Mouse (Mus musculus) limb, embryonic 12.5 days (tissue): Measurements from ENCODE around the gene Tmem107. TPM values are rescaled to one million over a fixed set of nuclear protein-coding genes. Genes with fewer than 3 reads are reported as not detected.

Experiments used
- ATAC-seq: fragments of 200-750 bp; cut with Nextera tagmentation; 2 replicates; pipeline ENCODE4 v1.8.0; 2017; ENCODE audit warnings: low read depth, moderate TSS enrichment; ENCODE audit not compliant: insufficient number of reproducible peaks, insufficient read depth, low FRiP score, low TSS enrichment
- H3K27ac ChIP-seq: fragments of 300-500 bp; sonication (generic); 2 replicates; pipeline ENCODE4 v1.5.1; 2016; ENCODE audit warnings: mild to moderate bottlenecking, moderate library complexity
- H3K27me3 ChIP-seq: fragments of 300-500 bp; sonication (generic); 2 replicates; pipeline ENCODE4 v1.6.1; 2016; ENCODE audit warnings: mild to moderate bottlenecking, moderate library complexity
- H3K36me3 ChIP-seq: fragments of 300-500 bp; sonication (generic); 2 replicates; pipeline ENCODE4 v1.6.1; 2016; ENCODE audit warnings: mild to moderate bottlenecking, moderate library complexity
- H3K4me1 ChIP-seq: fragments of 300-500 bp; sonication (generic); replicated peaks from 2 replicates; pipeline ENCODE4 v1.6.1; 2016
- H3K4me2 ChIP-seq: fragments of 300-500 bp; sonication (generic); 2 replicates; pipeline ENCODE4 v1.6.1; 2016; ENCODE audit warnings: mild to moderate bottlenecking, moderate library complexity
- H3K4me3 ChIP-seq: fragments of 300-500 bp; sonication (generic); replicated peaks from 2 replicates; pipeline ENCODE4 v1.5.1; 2016; ENCODE audit warnings: mild to moderate bottlenecking
- H3K9ac ChIP-seq: fragments of 300-500 bp; sonication (generic); replicated peaks from 2 replicates; pipeline ENCODE4 v1.6.1; 2016; ENCODE audit warnings: mild to moderate bottlenecking, moderate library complexity
- H3K9me3 ChIP-seq: fragments of 300-500 bp; sonication (generic); 2 replicates; pipeline ENCODE4 v1.6.1; 2016; ENCODE audit warnings: mild to moderate bottlenecking, moderate library complexity
- WGBS: fragments of 180-500 bp; shearing (Covaris S2); methylation state at CpG from one replicate; pipeline ENCODE4 v1.1.7; 2016; 5-methylcytosine and 5-hydroxymethylcytosine counted together
- polyA plus RNA-seq: library from polyadenylated mRNA; unstranded; fragments of >200 nt; fragmentation: Nextera tagmentation; extraction: Ambion mirVana; gene quantifications from 2 replicates; pipeline ENCODE4 v1.2.1, GENCODE M21; 2016

Gene Tmem107
- polyA plus RNA-seq, 1 experiment from 2014 or later, result 41.0 TPM

GRCm38 (mm10) chr11:69059357-69059974 is 11.1 kb upstream of the Tmem107 start, which contains the start of gene Borcs6:
Gene Borcs6, plus strand, starts transcription at chr11:69059717.
- peaks cover 23% of the 10 kb centered on the region for H3K4me1 ChIP-seq
- H3K9me3 ChIP-seq, result no peaks in the 10 kb centered on the region
- H3K4me2 ChIP-seq, result peak within 1 kb of the TSS; percentile 95
- ATAC-seq, result peak; percentile 92
- H3K27me3 ChIP-seq, result peaks cover 7% of the 10 kb centered on the region; the same call in 1 of the 2 replicates
- peak within 1 kb of the TSS; percentile 83 for H3K27ac ChIP-seq
- WGBS, result under 1% methylated on average over 64 of the region's 64 CpGs
- H3K9ac ChIP-seq, result peak within 1 kb of the TSS; percentile 77
- H3K36me3 ChIP-seq, result no peaks in the 10 kb centered on the region
- peak within 1 kb of the TSS; percentile 90 for H3K4me3 ChIP-seq

- H3K27me3 ChIP-seq, result peaks cover 7% of the 10 kb centered on the region; the same call in 1 of the 2 replicates
- H3K4me1 ChIP-seq, result peaks cover 23% of the 10 kb centered on the region
- no peaks in the 10 kb centered on the region for H3K36me3 ChIP-seq
- H3K4me3 ChIP-seq, result peak overlapping the region; percentile 90
- under 1% methylated on average over 45 of the region's 49 CpGs for WGBS
- H3K9me3 ChIP-seq, result no peaks in the 10 kb centered on the region
- peak overlapping the region; percentile 95 for H3K4me2 ChIP-seq
- peak; percentile 8; the same call in 1 of the 2 replicates for ATAC-seq
- H3K27ac ChIP-seq, result peak overlapping the region; percentile 83
- peak overlapping the region; percentile 77 for H3K9ac ChIP-seq
These were observed 10.6 kb upstream of the Tmem107 start for GRCm38 (mm10) chr11:69059975-69060411.

- H3K4me3 ChIP-seq, result peak overlapping the region; percentile 90
- peaks cover 23% of the 10 kb centered on the region for H3K4me1 ChIP-seq
- H3K4me2 ChIP-seq, result peak overlapping the region; percentile 95
- whole genome bisulfite sequencing, result under 1% methylated on average over 40 of the region's 40 CpGs
- H3K9ac ChIP-seq, result peak overlapping the region; percentile 77
- no peaks in the 10 kb centered on the region for H3K36me3 ChIP-seq
- peak overlapping the region; percentile 83 for H3K27ac ChIP-seq
- no peaks in the 10 kb centered on the region for H3K9me3 ChIP-seq
- H3K27me3 ChIP-seq, result peaks cover 7% of the 10 kb centered on the region; the same call in 1 of the 2 replicates
- ATAC-seq, result no peak
These were observed 10.0 kb upstream of the Tmem107 start for GRCm38 (mm10) chr11:69060448-69061254.

DNA sequence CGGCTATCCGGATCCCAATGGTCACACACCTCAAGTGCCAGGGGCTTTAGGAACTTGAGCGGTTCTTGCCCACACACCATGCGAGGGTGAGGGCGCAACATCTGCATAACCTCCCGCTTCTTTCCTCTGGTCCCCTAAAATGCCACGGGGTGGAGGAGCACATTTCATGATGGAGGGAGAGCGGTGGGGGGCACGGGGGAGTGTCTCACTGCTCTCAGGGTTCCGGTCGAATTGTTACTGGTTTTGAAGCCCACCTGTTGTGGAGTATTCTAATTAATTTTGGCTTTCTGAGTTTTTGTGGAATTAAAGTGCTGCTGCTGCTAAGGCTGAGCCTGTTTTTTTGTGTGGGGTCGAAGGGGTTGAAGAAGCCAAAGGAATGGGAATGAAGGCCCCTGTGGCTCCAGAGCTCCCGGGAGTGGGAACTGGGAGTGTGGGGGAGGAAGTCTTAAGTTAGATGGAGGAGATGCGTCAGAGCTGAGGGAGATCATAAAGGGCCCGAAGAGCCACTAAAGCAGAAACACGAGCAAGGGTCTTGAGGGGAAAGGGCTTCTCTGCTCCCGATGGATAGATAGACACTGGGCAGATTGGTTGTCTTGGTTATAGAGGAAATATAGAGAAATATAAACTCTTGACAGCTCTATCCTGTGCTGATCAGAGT is 9.2 kb upstream of the Tmem107 start:
- Histone ChIP-seq H3K9ac (peak overlapping the region; percentile 77), H3K4me3 (peak overlapping the region; percentile 90), H3K27me3 (peaks cover 11% of the 10 kb centered on the region), H3K4me2 (peak overlapping the region; percentile 95), H3K36me3 (no peaks in the 10 kb centered on the region), H3K4me1 (peaks cover 29% of the 10 kb centered on the region), H3K27ac (no peak overlapping the region), H3K9me3 (no peaks in the 10 kb centered on the region)
- no peak for ATAC-seq
- 8% methylated on average over 17 of the region's 17 CpGs for WGBS

DNA sequence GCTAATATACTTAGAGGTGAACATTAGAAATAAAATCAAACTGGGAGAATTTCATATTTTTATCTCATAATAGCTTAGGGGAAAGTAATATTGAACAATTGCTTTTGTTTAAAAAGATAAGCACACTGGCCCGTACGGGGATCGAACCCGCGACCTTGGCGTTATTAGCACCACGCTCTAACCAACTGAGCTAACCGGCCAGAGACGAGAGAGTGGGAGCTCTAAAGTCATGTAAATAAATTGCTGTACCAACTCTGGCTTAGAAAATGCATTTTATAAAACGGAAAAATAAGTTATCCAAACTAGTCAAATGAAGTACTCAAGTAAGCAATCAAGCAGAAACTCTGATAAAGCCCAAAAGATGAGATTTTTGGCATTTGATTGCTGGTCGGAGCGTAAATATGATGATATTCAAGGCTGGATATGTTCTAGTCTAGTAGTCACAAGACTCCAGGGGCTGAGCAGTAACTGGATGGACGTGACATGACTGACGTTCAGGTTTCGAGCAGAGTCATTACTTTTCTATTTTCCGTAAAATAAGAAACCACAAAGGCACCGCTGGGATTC is 8.3 kb upstream of the Tmem107 start:
- peaks cover 32% of the 10 kb centered on the region for H3K4me1 ChIP-seq
- no peaks in the 10 kb centered on the region for H3K9me3 ChIP-seq
- no peak overlapping the region for H3K9ac ChIP-seq
- H3K27me3 ChIP-seq, result peaks cover 11% of the 10 kb centered on the region
- WGBS, result 1% methylated on average over 17 of the region's 17 CpGs
- 0 out of 2 replicates have a peak overlapping the region, but pooled peaks have one; percentile 25 for H3K27ac ChIP-seq
- no peaks in the 10 kb centered on the region for H3K36me3 ChIP-seq
- peak overlapping the region; percentile 95 for H3K4me2 ChIP-seq
- ATAC-seq, result no peak
- peak overlapping the region; percentile 70 for H3K4me3 ChIP-seq

GRCm38 (mm10) chr11:69062761-69063224 is 7.8 kb upstream of the Tmem107 start:
- Histone ChIP-seq H3K9ac (peak overlapping the region; percentile 44; the same call in 1 of the 2 replicates), H3K4me1 (peaks cover 32% of the 10 kb centered on the region), H3K9me3 (no peaks in the 10 kb centered on the region), H3K4me3 (peak overlapping the region; percentile 70), H3K27me3 (peaks cover 11% of the 10 kb centered on the region), H3K36me3 (no peaks in the 10 kb centered on the region), H3K27ac (peak overlapping the region; percentile 69), H3K4me2 (peak overlapping the region; percentile 95)
- WGBS, result under 1% methylated on average over 19 of the region's 19 CpGs
- ATAC-seq, result 0 out of 2 replicates have a peak, but pooled peaks have one; percentile 21

- no peaks in the 10 kb centered on the region for H3K36me3 ChIP-seq
These were observed 7.0 kb upstream of the Tmem107 start for GRCm38 (mm10) chr11:69063413-69064201.

GRCm38 (mm10) chr11:69064259-69065133 is 6.1 kb upstream of the Tmem107 start:
- Histone ChIP-seq H3K9ac (peak overlapping the region; percentile 70), H3K4me1 (peaks cover 25% of the 10 kb centered on the region), H3K36me3 (no peaks in the 10 kb centered on the region), H3K27me3 (peaks cover 11% of the 10 kb centered on the region), H3K9me3 (no peaks in the 10 kb centered on the region), H3K4me3 (peak overlapping the region; percentile 70), H3K4me2 (peak overlapping the region; percentile 95), H3K27ac (peak overlapping the region; percentile 76; the same call in 1 of the 2 replicates)
- WGBS, result 48% methylated on average over 9 of the region's 9 CpGs
- no peak for ATAC-seq

More at GRCm38 (mm10) chr11:69063413-69064201, 7.0 kb upstream of the Tmem107 start:
- under 1% methylated on average over 31 of the region's 31 CpGs for WGBS
- Histone ChIP-seq H3K27ac (peak overlapping the region; percentile 76), H3K9ac (peak overlapping the region; percentile 70), H3K9me3 (no peaks in the 10 kb centered on the region), H3K27me3 (peaks cover 11% of the 10 kb centered on the region), H3K4me2 (peak overlapping the region; percentile 95), H3K4me3 (peak overlapping the region; percentile 70), H3K4me1 (peaks cover 28% of the 10 kb centered on the region)
- ATAC-seq, result peak; percentile 44; the same call in 1 of the 2 replicates

DNA sequence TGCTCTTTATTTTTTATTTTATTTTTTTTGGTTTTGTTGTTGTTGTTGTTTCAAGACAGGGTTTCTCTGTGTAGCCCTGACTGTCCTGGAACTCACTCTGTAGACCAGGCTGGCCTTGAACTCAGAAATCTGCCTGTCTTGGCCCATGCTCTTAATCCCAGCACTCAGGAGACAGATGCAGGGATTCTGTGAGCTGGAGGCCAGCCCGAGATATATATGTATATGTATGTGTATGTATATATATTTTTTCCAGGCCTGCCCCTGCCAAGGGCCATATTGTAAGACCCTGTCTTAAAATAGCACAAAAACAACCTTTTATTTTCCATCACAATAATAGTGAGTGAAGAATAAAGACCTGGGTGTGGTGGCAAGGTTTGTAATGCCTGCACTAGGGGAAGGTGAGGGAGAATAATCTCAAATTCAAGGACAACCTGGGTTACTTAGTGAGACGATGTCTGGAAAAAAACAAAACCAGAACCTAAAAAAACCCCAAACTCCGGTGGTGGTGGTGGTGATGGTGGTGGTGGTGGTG is 5.1 kb upstream of the Tmem107 start:
- no peaks in the 10 kb centered on the region for H3K36me3 ChIP-seq
- H3K4me2 ChIP-seq, result peak overlapping the region; percentile 93
- H3K27ac ChIP-seq, result no peak overlapping the region
- no peaks in the 10 kb centered on the region for H3K9me3 ChIP-seq
- peaks cover 11% of the 10 kb centered on the region for H3K27me3 ChIP-seq
- ATAC-seq, result no peak
- no peak overlapping the region for H3K9ac ChIP-seq
- WGBS, result 45% methylated on average over 3 of the region's 3 CpGs
- peaks cover 27% of the 10 kb centered on the region for H3K4me1 ChIP-seq
- no peak overlapping the region for H3K4me3 ChIP-seq
